Mouse (Mus musculus): ENCODE data around the gene Atl2.
A peak's percentile ranks its signal among the peaks of the same experiment; 100 is the strongest.

The Atl2 gene

GRCm38 (mm10) chr17:79895911-79896423 is at the start of gene Atl2:
TSS of gene Atl2 (minus strand) at chr17:79896123.
- DNase-seq (ENCODE audit: extremely low read depth, low read depth, low spot score) = no peak

GRCm38 (mm10) chr17:79944851-79945250 is 48.9 kb upstream of the Atl2 start:
- DNase-seq (ENCODE audit: extremely low read depth, low read depth, low spot score) = no peak

GRCm38 (mm10) chr17:79942418-79942817 is 46.5 kb upstream of the Atl2 start:
- DNase-seq (ENCODE audit: extremely low read depth, low read depth, low spot score) = no peak

- no peak for DNase-seq (ENCODE audit: extremely low read depth, low read depth, low spot score)
Observed at GRCm38 (mm10) chr17:79939133-79939532, 43.2 kb upstream of the Atl2 start.

GRCm38 (mm10) chr17:79937921-79938601 is 42.1 kb upstream of the Atl2 start:
- DNase-seq (ENCODE audit: extremely low read depth, low read depth, low spot score) = no peak

- no peak for DNase-seq (ENCODE audit: extremely low read depth, low read depth, low spot score)
Observed at GRCm38 (mm10) chr17:79934370-79934769, 38.4 kb upstream of the Atl2 start.

- no peak for DNase-seq (ENCODE audit: extremely low read depth, low read depth, low spot score)
Observed at GRCm38 (mm10) chr17:79932676-79933278, 36.9 kb upstream of the Atl2 start.

- DNase-seq (ENCODE audit: extremely low read depth, low read depth, low spot score) = no peak
Observed at GRCm38 (mm10) chr17:79927110-79927509, 31.2 kb upstream of the Atl2 start.

- peak; percentile 84 for DNase-seq (ENCODE audit: extremely low read depth, low read depth, low spot score)
Observed at GRCm38 (mm10) chr17:79926486-79926885, 30.6 kb upstream of the Atl2 start.

GRCm38 (mm10) chr17:79925865-79926421 is 30.0 kb upstream of the Atl2 start:
- no peak for DNase-seq (ENCODE audit: extremely low read depth, low read depth, low spot score)

GRCm38 (mm10) chr17:79920355-79920754 is 24.4 kb upstream of the Atl2 start:
- no peak for DNase-seq (ENCODE audit: extremely low read depth, low read depth, low spot score)

GRCm38 (mm10) chr17:79919566-79920350 is 23.8 kb upstream of the Atl2 start:
- DNase-seq (ENCODE audit: extremely low read depth, low read depth, low spot score) = peak; percentile 99

GRCm38 (mm10) chr17:79918484-79919004 is 22.6 kb upstream of the Atl2 start:
- DNase-seq (ENCODE audit: extremely low read depth, low read depth, low spot score) = no peak

- no peak for DNase-seq (ENCODE audit: extremely low read depth, low read depth, low spot score)
Observed at GRCm38 (mm10) chr17:79916996-79917395, 21.1 kb upstream of the Atl2 start.

GRCm38 (mm10) chr17:79912174-79912573 is 16.3 kb upstream of the Atl2 start:
- no peak for DNase-seq (ENCODE audit: extremely low read depth, low read depth, low spot score)

- DNase-seq (ENCODE audit: extremely low read depth, low read depth, low spot score) = no peak
Observed at GRCm38 (mm10) chr17:79911718-79912117, 15.8 kb upstream of the Atl2 start.

GRCm38 (mm10) chr17:79909571-79909970 is 13.6 kb upstream of the Atl2 start:
- DNase-seq (ENCODE audit: extremely low read depth, low read depth, low spot score) = no peak

GRCm38 (mm10) chr17:79907698-79908097 is 11.8 kb upstream of the Atl2 start:
- no peak for DNase-seq (ENCODE audit: extremely low read depth, low read depth, low spot score)

- DNase-seq (ENCODE audit: extremely low read depth, low read depth, low spot score) = no peak
Observed at GRCm38 (mm10) chr17:79906791-79907494, 11.0 kb upstream of the Atl2 start.

GRCm38 (mm10) chr17:79904593-79904992 is 8.7 kb upstream of the Atl2 start:
- DNase-seq (ENCODE audit: extremely low read depth, low read depth, low spot score) = no peak

GRCm38 (mm10) chr17:79901207-79901606 is 5.3 kb upstream of the Atl2 start:
- DNase-seq (ENCODE audit: extremely low read depth, low read depth, low spot score) = no peak
